Mouse (Mus musculus) lung, embryonic 15.5 days (tissue): ENCODE measurements around the gene Gab3. TPM values are rescaled to one million over a fixed set of nuclear protein-coding genes. Genes with fewer than 3 reads are reported as not detected.

Experiments used
- ATAC-seq: fragments of 200-750 bp; cut with Nextera tagmentation; 2 replicates; pipeline ENCODE4 v1.8.0; 2017; ENCODE audit warnings: moderate number of reproducible peaks, borderline replicate concordance; ENCODE audit not compliant: low FRiP score, low TSS enrichment; ENCODE audit errors: extremely low read depth
- H3K27ac ChIP-seq: fragments of 300-500 bp; sonication (generic); 2 replicates; pipeline ENCODE4 v1.5.1; 2015; ENCODE audit warnings: moderate library complexity, mild to moderate bottlenecking, inconsistent platforms
- H3K27me3 ChIP-seq: fragments of 300-500 bp; sonication (generic); 2 replicates; pipeline ENCODE4 v1.6.1; 2015; ENCODE audit warnings: inconsistent platforms
- H3K36me3 ChIP-seq: fragments of 300-500 bp; sonication (generic); 2 replicates; pipeline ENCODE4 v1.6.1; 2015; ENCODE audit warnings: inconsistent platforms
- H3K4me1 ChIP-seq: fragments of 300-500 bp; sonication (generic); 2 replicates; pipeline ENCODE4 v1.6.1; 2015; ENCODE audit warnings: inconsistent platforms
- H3K4me2 ChIP-seq: fragments of 300-500 bp; sonication (generic); 2 replicates; pipeline ENCODE4 v1.6.1; 2015; ENCODE audit warnings: inconsistent platforms, mild to moderate bottlenecking, moderate library complexity
- H3K4me3 ChIP-seq: fragments of 300-500 bp; sonication (generic); 2 replicates; pipeline ENCODE4 v1.5.1; 2015; ENCODE audit warnings: mild to moderate bottlenecking, inconsistent platforms
- H3K9ac ChIP-seq: fragments of 300-500 bp; sonication (generic); 2 replicates; pipeline ENCODE4 v1.6.1; 2015; ENCODE audit warnings: inconsistent platforms
- H3K9me3 ChIP-seq: fragments of 300-500 bp; sonication (generic); 2 replicates; pipeline ENCODE4 v1.6.1; 2016; ENCODE audit warnings: inconsistent platforms
- WGBS: fragments of 180-500 bp; shearing (Covaris S2); methylation state at CpG from one replicate; pipeline ENCODE4 v1.1.7; 2015; 5-methylcytosine and 5-hydroxymethylcytosine counted together
- polyA plus RNA-seq: library from polyadenylated mRNA; unstranded; fragments of >200 nt; fragmentation: Nextera tagmentation; extraction: Ambion mirVana; gene quantifications from 2 replicates; pipeline ENCODE4 v1.2.1, GENCODE M21; 2015

Gene Gab3
- 7.7 and 8.5 TPM in 2 replicates for polyA plus RNA-seq

- Histone ChIP-seq H3K36me3 (no peaks in the 10 kb centered on the region), H3K4me1 (no peaks in the 10 kb centered on the region), H3K4me2 (peak within 1 kb of the TSS; percentile 59), H3K4me3 (peak within 1 kb of the TSS; percentile 52), H3K27ac (peak within 1 kb of the TSS; percentile 69), H3K27me3 (no peaks in the 10 kb centered on the region), H3K9me3 (no peaks in the 10 kb centered on the region), H3K9ac (peak within 1 kb of the TSS; percentile 48)
- ATAC-seq = peak; percentile 97
- WGBS = 3% methylated on average over 10 of the region's 17 CpGs
These were observed at the start of gene Gab3 for GRCm38 (mm10) chrX:75084774-75085508. Gene Gab3, minus strand, starts transcription at chrX:75085458.

- ATAC-seq = peak; percentile 99
- Histone ChIP-seq H3K4me2 (peak within 1 kb of the TSS; percentile 53), H3K36me3 (0 out of 2 replicates have a peak, but pooled peaks cover under 1% of the 10 kb centered on the region), H3K9me3 (no peaks in the 10 kb centered on the region), H3K9ac (peak within 1 kb of the TSS; percentile 64), H3K27me3 (no peaks in the 10 kb centered on the region), H3K4me3 (peak within 1 kb of the TSS; percentile 56), H3K27ac (peak within 1 kb of the TSS; percentile 78), H3K4me1 (0 out of 2 replicates have a peak, but pooled peaks cover 2% of the 10 kb centered on the region)
- WGBS = 16% methylated on average over 36 of the region's 36 CpGs
These were observed 45.4 kb upstream of the Gab3 start, which contains the start of gene Mpp1 for GRCm38 (mm10) chrX:75130467-75131160. Gene Mpp1, minus strand, starts transcription at chrX:75131016.

DNA sequence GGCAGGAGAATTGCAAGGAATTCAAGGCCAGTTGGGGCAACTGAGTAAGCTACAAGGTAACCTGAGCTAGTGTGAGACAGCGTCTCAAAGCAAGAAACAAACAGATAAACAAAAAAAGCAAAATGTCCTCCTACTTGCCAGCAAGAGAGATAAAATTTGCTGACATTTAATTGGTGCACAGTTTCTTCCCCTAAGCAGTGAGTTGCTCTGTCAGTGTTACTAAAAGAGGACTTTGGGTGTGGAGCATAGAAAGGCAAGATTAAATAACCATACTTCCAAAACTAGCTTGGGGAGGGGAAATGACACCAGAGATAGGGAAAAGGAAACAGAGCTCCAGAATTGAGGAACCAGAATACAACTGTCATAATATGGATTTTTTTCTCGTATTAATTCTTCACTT lies 44.2 kb upstream of the Gab3 start:
- Histone ChIP-seq H3K4me3 (0 out of 2 replicates have a peak overlapping the region, but pooled peaks have one; percentile 13), H3K4me1 (0 out of 2 replicates have a peak, but pooled peaks cover 2% of the 10 kb centered on the region), H3K27me3 (no peaks in the 10 kb centered on the region), H3K9ac (no peak overlapping the region), H3K4me2 (peak overlapping the region; percentile 53), H3K27ac (no peak overlapping the region), H3K36me3 (peaks cover 6% of the 10 kb centered on the region; the same call in 1 of the 2 replicates), H3K9me3 (no peaks in the 10 kb centered on the region)
- no peak for ATAC-seq
- 41% methylated on average over 2 of the region's 2 CpGs for WGBS

DNA sequence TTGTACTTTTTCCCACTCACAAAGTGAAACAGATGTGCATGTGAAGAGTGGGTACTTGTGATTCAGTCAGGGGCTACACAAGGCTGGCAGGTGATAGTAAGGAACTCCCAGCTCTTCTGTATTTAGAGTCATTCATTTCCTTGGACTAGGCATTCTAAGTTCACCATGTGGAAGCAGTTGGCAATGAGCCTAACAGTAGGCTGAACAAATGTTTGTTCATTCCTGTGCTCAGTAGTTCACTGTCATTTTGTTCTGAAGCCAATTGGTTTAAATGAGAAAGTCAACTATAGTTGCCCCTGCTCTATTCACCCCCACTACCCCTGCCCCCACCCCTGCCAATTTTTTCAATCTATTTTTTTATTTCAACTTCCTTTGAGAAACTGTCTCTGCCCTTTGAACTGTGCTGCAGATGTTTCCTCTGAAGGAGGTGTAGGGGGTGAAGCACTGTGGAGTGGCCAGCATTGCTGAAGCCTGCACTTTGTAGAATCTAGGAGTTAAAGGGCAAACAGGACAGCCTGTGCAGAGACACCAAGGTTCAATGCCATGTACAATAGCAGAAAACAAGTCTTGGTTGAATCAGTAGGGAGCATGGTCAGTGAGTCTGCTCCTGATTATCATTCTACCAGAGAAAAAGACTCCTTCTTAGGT lies 43.2 kb upstream of the Gab3 start:
- Histone ChIP-seq H3K4me2 (peak overlapping the region; percentile 16; the same call in 1 of the 2 replicates), H3K27ac (peak overlapping the region; percentile 15; the same call in 1 of the 2 replicates)

DNA sequence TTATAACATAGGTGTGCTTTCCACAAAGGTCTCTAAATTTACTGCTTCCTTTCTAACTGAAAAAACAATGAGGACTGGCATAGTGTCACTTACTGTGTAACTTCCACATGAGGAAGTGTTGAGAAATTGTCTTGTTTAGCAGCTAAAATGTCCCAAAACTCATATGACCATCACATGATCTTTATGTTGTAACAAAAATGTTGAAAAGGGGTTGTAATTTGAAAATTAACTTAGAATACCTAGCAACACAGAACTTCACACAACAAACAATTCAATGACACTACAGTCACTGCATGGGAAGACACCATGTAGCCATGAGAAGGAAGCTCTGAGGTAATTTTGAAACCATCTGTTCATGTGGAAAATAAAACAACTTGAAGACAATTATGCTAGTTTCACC lies 41.6 kb upstream of the Gab3 start:
- Histone ChIP-seq H3K4me1 (0 out of 2 replicates have a peak, but pooled peaks cover 2% of the 10 kb centered on the region), H3K4me3 (no peak overlapping the region), H3K36me3 (peaks cover 6% of the 10 kb centered on the region; the same call in 1 of the 2 replicates), H3K9ac (no peak overlapping the region), H3K4me2 (no peak overlapping the region), H3K9me3 (no peaks in the 10 kb centered on the region), H3K27me3 (no peaks in the 10 kb centered on the region), H3K27ac (no peak overlapping the region)
- ATAC-seq = no peak

More for the DNA sequence above, 43.2 kb upstream of the Gab3 start:
- 0 out of 2 replicates have a peak, but pooled peaks have one; percentile 3 for ATAC-seq
- Histone ChIP-seq H3K9me3 (no peaks in the 10 kb centered on the region), H3K4me1 (0 out of 2 replicates have a peak, but pooled peaks cover 2% of the 10 kb centered on the region), H3K27me3 (no peaks in the 10 kb centered on the region), H3K36me3 (peaks cover 6% of the 10 kb centered on the region; the same call in 1 of the 2 replicates), H3K4me3 (no peak overlapping the region), H3K9ac (no peak overlapping the region)

GRCm38 (mm10) chrX:75125606-75126005 lies 40.3 kb upstream of the Gab3 start:
- Histone ChIP-seq H3K36me3 (peaks cover 9% of the 10 kb centered on the region; the same call in 1 of the 2 replicates), H3K27me3 (no peaks in the 10 kb centered on the region), H3K9ac (no peak overlapping the region), H3K4me2 (no peak overlapping the region), H3K4me3 (no peak overlapping the region), H3K4me1 (0 out of 2 replicates have a peak, but pooled peaks cover 2% of the 10 kb centered on the region), H3K9me3 (no peaks in the 10 kb centered on the region), H3K27ac (no peak overlapping the region)
- no peak for ATAC-seq
- 78% methylated on average over 3 of the region's 3 CpGs for WGBS

- Histone ChIP-seq H3K36me3 (peaks cover 15% of the 10 kb centered on the region; the same call in 1 of the 2 replicates), H3K4me2 (no peak overlapping the region), H3K9me3 (no peaks in the 10 kb centered on the region), H3K9ac (no peak overlapping the region), H3K27ac (no peak overlapping the region), H3K4me1 (no peaks in the 10 kb centered on the region), H3K4me3 (no peak overlapping the region), H3K27me3 (no peaks in the 10 kb centered on the region)
- ATAC-seq = no peak
These were observed 30.3 kb upstream of the Gab3 start for GRCm38 (mm10) chrX:75115550-75115949.

DNA sequence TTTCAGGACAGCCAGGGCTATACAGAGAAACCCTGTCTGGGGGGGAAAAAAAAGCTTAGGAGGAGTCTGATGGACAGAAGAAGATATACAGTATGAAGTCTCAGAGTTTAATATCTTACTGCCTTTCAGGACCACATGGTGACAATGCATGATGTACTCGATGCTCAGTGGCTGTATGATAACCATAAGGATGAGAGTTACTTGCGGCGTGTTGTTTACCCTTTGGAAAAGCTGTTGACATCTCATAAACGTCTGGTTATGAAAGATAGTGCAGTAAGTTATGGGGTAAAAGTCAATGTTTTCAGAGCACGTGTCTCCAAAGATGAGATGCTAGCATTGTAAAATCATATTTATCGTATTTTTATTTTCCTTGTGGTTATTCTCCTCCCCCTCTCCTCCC lies 17.0 kb upstream of the Gab3 start:
- no peaks in the 10 kb centered on the region for H3K4me1 ChIP-seq
- H3K4me3 ChIP-seq = no peak overlapping the region
- no peaks in the 10 kb centered on the region for H3K9me3 ChIP-seq
- H3K9ac ChIP-seq = no peak overlapping the region
- ATAC-seq = no peak
- no peaks in the 10 kb centered on the region for H3K27me3 ChIP-seq
- no peak overlapping the region for H3K4me2 ChIP-seq
- no peak overlapping the region for H3K27ac ChIP-seq
- H3K36me3 ChIP-seq = peaks cover 36% of the 10 kb centered on the region; the same call in 1 of the 2 replicates
- 72% methylated on average over 6 of the region's 6 CpGs for WGBS

DNA sequence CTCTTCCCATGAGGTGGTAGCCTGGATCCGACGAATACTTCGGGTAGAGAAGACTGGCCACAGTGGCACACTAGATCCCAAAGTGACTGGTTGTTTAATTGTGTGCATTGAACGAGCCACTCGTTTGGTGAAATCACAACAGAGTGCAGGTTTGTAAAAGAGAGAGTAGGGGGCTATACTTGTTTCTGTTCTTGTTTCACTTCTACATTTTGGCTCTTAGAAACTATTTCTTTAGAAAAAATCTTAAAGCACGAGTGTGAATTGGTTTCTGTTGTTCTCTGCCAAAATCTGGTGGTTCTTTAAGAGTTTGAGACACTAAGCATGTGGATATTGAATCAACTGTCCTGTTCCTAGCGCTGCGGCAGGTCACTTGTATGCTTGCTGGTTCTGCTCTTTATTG lies 13.5 kb upstream of the Gab3 start:
- 89% methylated on average over 8 of the region's 8 CpGs for WGBS

DNA sequence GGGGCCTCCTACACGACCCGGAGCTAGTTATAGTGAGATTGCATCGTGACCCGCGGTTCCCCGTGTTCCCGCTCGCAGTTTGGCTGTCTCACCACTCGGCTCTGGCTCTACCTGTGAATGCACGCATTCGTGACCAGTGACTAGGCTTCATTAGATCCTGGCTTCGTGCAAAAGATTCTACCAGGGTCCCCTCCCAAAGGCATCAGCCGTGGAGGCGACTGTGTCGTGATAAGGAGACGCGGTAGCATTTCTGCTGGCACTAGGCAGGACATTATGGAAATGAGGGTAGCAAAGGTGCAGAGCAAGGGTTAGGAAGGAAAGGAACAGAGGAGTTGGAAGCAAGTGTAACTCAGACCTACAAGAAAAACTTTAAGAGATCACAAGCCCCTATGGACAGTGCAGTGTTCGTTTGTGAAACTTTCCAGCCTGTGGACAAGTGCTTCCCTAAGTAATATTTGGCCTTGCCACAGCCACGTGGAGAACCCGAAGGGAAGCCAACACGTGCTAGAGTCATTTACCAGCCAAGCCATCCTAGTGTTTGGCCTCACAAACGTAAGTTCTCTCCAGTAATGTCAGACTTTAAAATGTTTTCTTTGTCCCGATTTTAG lies 11.0 kb upstream of the Gab3 start:
- ATAC-seq = peak; percentile 2

More for the DNA sequence above, 13.5 kb upstream of the Gab3 start:
- H3K4me3 ChIP-seq = no peak overlapping the region
- peaks cover 16% of the 10 kb centered on the region; the same call in 1 of the 2 replicates for H3K36me3 ChIP-seq
- no peaks in the 10 kb centered on the region for H3K4me1 ChIP-seq
- no peak overlapping the region for H3K27ac ChIP-seq
- no peaks in the 10 kb centered on the region for H3K9me3 ChIP-seq
- no peak overlapping the region for H3K4me2 ChIP-seq
- no peaks in the 10 kb centered on the region for H3K27me3 ChIP-seq
- no peak for ATAC-seq
- H3K9ac ChIP-seq = no peak overlapping the region

More for the DNA sequence above, 11.0 kb upstream of the Gab3 start:
- Histone ChIP-seq H3K4me2 (peak overlapping the region; percentile 57), H3K4me3 (peak overlapping the region; percentile 62), H3K36me3 (peaks cover 7% of the 10 kb centered on the region; the same call in 1 of the 2 replicates), H3K9me3 (no peaks in the 10 kb centered on the region), H3K27ac (peak overlapping the region; percentile 82), H3K9ac (peak overlapping the region; percentile 58), H3K27me3 (no peaks in the 10 kb centered on the region), H3K4me1 (no peaks in the 10 kb centered on the region)
- 15% methylated on average over 21 of the region's 23 CpGs for WGBS
